Mouse (Mus musculus): ENCODE measurements at regions not wholly inside any gene's neighbourhood (a gene's known extent, or its start where the extent isn't known, plus 50 kb on each side); places are given as distances from the start of the nearest gene placed in this dataset.
"Not testable (repeated sequence)": the region's sequence is repeated elsewhere in the genome, so short reads cannot be mapped to it uniquely, and the experiment has no call there.

- no peak for DNase-seq (ENCODE audit: low spot score in 2 of 2)
Observed at GRCm38 (mm10) chr13:70003591-70003990, 201.4 kb downstream of the Med10 start.

DNA sequence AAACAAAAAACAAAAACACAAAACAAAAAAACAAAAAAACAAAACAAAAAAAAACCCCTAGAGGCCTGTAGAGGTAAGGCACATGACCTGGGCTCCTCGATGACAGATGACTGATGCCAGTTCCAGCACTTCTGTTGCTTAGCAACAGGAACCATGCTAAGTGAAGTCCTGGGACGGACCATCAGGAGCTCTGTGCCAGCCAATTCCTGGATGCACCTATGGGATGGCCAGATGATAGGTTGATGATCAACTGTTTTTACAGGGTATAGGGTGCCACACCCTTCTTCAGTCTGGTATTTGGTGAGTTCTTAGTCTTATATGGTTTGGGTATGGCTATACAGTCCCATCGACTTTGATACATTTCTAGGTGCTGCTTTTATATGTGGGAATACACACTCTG is 209.9 kb downstream of the Med10 start:
- no peak for DNase-seq (ENCODE audit: low spot score in 2 of 2)

- DNase-seq (ENCODE audit: low spot score in 2 of 2): no peak
Observed at GRCm38 (mm10) chr13:70015183-70015582, 213.0 kb downstream of the Med10 start.

GRCm38 (mm10) chr13:70017535-70017934 is 215.3 kb downstream of the Med10 start:
- DNase-seq (ENCODE audit: low spot score in 2 of 2): no peak

DNA sequence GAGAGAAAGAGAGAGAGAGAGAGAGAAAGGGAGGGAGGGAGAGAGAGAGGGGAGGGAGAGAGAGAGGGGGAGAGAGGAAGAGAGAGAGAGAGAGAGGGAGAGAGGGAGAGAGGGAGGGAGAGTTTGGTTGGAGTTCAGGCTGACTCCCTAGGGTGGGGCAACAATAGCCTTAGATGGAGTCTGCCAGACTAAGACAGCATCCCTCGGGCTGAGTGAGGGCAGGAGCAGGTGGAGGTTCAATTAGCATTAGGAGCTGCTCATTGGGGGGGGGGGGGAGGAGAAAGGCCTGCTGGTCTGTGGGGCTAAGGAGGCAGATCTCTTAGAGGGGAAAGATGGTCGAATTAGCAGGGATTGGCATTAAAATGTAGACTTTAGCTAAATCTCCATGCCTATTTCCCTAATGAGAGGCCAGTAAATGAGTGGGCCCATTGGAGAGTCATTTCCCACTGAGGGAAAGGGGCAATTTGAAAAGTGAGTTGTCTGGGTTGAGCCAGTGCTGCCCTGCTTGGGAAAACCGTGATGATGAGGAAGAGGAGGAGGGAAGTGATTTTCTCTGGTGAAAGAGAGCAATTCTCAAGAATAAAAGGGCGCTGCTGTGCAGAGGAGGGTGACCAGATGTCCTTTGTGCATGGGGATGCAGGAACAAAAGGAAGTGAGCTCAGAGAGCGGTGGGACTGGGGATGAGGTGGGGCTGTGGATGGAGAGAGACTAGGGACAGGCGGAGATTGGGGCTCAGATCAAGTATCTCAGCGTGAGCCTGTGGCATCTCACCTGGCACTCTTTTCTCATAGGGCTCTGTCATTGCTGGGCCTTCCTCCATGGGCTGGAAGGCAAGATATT is 218.0 kb downstream of the Med10 start:
- DNase-seq (ENCODE audit: low spot score in 2 of 2): no peak

DNA sequence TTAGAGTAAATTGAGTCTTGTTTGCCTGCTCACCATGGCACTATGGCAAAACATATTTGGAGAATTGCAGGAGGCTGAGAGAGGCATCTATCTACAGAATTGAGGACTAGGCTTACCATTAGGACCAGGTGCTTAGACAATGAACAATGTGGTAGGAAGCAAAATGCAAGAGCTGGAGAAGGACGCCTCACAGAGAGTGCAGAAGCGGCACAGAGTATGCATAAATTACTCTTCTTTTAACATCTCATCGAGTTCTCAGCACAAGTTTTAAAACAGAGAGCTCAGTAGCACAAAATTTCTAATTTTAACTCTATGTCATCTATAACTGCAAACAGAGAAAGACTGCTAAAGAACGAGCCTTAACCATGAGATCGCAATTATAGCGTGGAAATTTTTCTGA is 231.1 kb downstream of the Med10 start:
- DNase-seq (ENCODE audit: low spot score in 2 of 2): no peak

DNA sequence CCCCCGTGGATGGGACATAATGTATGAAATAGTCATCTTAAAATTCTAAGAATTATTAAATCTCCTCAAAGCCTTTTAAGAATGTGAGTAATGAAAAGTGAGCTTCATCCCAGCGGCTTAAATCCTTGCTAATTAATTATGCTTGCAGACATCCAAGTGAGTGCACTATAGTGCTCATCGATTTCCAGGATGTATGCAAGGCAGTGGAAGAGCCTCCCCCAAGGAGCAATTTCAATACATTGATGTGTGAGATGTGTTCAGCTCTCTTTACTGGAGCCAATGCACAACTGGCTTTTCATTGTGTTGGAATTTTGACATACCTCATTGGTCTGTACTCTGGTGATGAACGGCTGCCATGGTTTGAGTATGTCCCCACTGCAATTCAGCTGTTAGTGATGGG is 231.6 kb downstream of the Med10 start:
- no peak for DNase-seq (ENCODE audit: low spot score in 2 of 2)

GRCm38 (mm10) chr13:70037985-70038667 is 235.9 kb downstream of the Med10 start:
- DNase-seq (ENCODE audit: low spot score in 2 of 2): no peak

DNA sequence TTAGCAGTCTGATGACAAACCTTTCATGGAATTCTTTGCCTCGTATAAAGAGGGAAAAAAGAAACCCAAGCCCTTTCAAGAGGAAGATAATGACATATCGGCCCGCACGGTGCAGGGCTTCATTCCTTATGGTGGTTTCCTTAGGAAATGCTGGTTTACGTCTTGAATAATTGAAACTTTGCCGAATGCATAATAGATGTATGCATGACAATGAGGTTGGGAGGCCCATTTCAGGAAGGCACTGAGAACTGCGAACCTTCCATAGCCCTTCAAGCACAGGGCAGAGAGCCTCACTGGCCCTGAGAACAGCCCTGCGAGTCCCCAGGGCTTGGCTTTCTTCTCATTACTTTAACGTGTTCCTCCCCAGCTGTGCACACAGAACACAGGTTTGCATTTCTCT is 255.7 kb downstream of the Med10 start:
- no peak for DNase-seq (ENCODE audit: low spot score in 2 of 2)

DNA sequence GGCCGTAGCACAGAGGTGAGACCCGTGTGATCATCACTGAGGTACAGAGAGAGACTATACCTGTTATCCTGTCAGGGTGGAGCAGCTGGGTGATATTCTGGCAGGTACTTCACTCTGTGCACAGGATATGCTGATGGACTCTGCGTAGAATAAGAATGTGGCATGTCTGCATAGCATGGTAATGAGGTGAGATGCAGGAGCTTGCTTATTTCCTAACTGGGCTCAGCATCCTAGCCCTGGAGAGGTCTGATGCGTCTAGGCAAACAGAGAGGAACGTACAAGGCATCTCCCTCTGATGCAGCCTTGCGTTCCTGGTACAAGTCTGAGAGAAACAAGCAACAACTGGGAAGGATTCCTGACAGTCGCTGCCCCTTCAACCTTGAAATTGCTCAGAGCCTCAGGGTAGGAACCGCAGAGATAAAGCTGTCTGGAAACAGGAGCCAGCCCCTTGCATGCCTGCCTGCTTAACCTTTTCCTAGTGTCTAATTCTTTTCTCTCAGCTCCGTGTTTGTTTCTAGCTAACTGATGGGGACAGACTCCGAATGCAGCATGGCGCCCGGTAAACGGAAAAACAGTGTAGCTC is 259.3 kb downstream of the Med10 start:
- no peak for DNase-seq (ENCODE audit: low spot score in 2 of 2)

- no peak for DNase-seq (ENCODE audit: low spot score in 2 of 2)
Observed at GRCm38 (mm10) chr13:70073655-70074054, 271.5 kb downstream of the Med10 start.

GRCm38 (mm10) chr13:70075353-70075752 is 273.2 kb downstream of the Med10 start:
- no peak for DNase-seq (ENCODE audit: low spot score in 2 of 2)

DNA sequence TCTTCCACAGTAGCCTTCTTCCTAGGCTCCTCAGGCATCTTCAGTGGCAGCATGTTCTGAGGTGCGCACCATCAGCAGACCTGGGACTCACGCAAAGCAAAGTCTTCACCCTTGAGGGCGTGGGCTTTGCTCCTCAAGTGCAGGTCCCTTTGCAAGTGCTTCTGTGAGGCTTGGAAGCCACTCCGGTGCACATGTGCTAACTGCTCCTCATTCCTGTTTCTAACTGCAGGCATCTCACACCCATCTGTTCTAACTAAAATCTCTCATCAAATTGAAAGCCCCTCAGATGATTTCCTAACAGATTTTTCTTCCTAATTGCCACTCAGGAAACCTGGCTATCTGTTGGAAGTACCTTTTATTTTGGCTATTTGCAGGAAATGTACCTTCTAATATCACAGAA is 278.9 kb downstream of the Med10 start:
- DNase-seq (ENCODE audit: low spot score in 2 of 2): no peak

- no peak for DNase-seq (ENCODE audit: low spot score in 2 of 2)
Observed at GRCm38 (mm10) chr13:70092886-70093285, 290.7 kb downstream of the Med10 start.

DNA sequence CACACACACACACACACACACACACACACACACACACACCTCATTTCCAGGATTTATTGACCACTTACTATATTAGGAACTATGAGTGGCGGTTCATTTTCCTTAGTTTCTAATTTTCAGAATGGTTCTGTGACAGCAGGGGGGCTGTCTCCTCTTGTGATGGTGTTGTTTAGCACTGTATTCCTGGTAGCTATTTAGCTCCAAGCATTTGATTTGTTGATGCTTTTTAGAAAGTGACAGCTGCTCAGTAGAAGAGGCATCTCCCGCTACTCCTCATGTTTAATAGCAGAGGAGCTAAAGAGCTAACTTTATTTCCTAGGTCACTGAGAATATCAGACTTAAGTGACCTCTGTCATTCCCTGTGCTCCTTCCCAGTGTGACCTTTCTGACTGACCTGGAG is 291.8 kb downstream of the Med10 start:
- DNase-seq (ENCODE audit: low spot score in 2 of 2): no peak

DNA sequence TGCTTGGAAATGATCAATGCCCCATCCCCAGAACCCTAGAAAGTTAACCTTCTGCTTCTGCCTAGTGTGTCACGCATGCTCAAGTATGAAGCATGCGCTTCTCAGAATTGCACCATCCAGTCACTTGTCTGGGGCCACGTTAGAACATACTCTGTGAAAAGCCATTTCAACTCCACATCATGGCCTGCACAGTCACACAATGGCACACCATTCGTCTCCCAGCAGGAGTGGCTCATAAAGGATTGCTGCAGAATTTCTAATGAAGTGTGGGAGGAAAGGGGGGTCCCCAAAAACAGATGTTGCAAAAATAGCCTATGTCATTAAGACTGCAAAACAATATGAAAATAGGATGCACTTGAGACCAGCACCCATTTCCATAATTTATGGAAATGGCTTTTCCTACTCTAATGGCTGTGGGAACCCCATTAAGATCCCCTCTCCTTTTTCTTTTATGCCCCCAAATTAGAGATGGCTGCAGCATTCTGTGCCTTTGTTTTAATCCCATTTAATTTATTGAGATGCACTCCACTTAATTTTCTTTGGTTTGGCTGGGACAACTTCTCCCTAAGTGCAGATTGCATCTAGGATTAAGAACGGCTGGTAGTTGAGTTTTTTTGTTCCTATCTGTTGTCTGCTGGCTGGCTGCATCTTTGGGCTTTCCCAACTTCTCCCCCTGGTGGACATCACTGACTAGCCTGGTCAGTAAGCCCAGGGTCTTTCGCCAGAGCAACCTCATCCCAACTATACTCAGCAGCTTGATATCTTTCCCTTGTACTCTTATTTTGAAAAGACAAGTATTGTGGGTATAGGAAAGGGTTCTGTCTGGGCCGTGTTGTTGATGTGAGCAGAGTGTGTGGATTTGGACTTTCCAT is 294.5 kb downstream of the Med10 start:
- no peak for DNase-seq (ENCODE audit: low spot score in 2 of 2)

DNA sequence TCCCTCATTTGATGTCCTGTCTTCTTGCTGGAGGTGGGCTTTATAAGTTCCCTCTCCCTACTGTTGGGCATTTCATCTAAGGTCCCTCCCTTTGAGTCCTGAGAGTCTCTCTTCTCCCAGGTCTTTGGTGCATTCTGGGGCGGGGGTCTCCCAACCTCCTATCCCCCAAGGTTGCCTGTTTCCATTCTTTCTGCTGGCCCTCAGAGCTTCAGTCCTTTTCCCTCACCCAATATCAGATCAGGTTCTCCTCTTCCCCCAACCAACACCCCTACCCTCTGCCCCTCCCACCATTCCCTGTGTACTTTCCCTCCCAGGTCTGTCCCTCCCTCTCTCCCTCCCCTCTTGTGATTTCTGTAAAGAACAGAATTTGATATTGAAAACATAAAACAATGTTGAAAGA is 297.9 kb downstream of the Med10 start:
- not testable (repeated sequence) for DNase-seq (ENCODE audit: low spot score in 2 of 2)

DNA sequence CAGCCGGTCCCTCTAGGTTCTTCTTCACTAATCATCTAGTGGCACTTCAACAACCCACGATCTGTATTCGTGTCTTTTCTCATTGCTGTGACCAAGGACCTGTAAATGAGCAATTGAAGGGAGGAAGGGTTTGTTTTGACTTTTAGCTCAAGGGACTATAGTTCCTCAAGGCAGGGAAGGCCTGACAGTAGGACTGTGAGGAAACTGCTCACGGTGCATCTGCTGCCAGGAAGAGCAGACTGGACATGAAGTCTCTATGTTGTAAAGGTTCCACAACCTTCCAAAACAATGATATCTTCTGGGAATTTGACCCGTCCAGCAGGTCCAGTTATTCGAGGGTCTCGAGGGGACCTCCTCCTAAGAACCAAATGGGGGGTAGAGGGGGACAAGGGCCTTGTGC is 300.8 kb downstream of the Med10 start:
- no peak for DNase-seq (ENCODE audit: low spot score in 2 of 2)

- not testable (repeated sequence) for DNase-seq (ENCODE audit: low spot score in 2 of 2)
Observed at GRCm38 (mm10) chr13:70103491-70103890, 301.3 kb downstream of the Med10 start.

GRCm38 (mm10) chr13:70103903-70104302 is 301.7 kb downstream of the Med10 start:
- DNase-seq (ENCODE audit: low spot score in 2 of 2): no peak

DNA sequence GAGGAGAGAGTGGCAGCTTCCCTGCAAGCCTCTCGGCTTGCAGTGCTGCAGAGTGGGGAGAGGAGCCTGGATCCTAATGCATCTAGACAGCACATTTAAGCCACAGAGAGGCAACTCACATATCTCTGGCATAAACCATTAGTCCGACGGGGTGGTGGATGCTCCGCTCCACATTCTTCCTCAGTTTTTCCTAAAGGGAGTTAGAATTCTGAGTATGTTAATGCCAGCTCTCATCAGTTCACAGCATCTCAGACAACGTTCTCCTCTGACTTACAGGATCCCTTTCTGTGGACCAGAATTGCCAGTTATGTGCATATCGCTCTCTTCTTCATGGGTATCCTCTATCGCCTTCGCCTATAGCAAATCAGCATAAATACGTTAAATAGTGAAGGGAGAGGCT is 313.4 kb downstream of the Med10 start:
- DNase-seq (ENCODE audit: low spot score in 2 of 2): no peak

Measured in gastrocnemius, postnatal 4 days (tissue).